Mouse (Mus musculus) C2C12 (cell line): ENCODE results near the gene Gm15448. TPM values are rescaled to one million over a fixed set of nuclear protein-coding genes. Genes with fewer than 3 reads are reported as not detected.
"Not testable (repeated sequence)": the region's sequence is repeated elsewhere in the genome, so short reads cannot be mapped to it uniquely, and the experiment has no call there.

ENCODE experiments used
- H3K27me3 ChIP-seq: one replicate; pipeline ENCODE4 v1.6.1; 2011; ENCODE audit not compliant: control insufficient read depth, insufficient read depth, insufficient read length
- H3K36me3 ChIP-seq: one replicate; pipeline ENCODE4 v1.6.1; 2011; ENCODE audit not compliant: control insufficient read depth, insufficient read depth
- H3K4me3 ChIP-seq: one replicate; pipeline ENCODE4 v1.5.1; 2011; ENCODE audit warnings: mild to moderate bottlenecking, control low read depth; ENCODE audit not compliant: poor library complexity, insufficient read depth, severe bottlenecking
- H3K79me2 ChIP-seq: one replicate; pipeline ENCODE4 v1.6.1; 2011; ENCODE audit not compliant: control insufficient read depth, insufficient read depth
- H3K79me3 ChIP-seq: one replicate; pipeline ENCODE4 v1.6.1; 2011; ENCODE audit warnings: low read depth, control low read depth
- H3ac ChIP-seq: one replicate; pipeline ENCODE3; 2011; ENCODE audit warnings: low read depth; ENCODE audit not compliant: control insufficient read depth, insufficient read length
- long read RNA-seq, 2 experiments: library from polyadenylated mRNA; unstranded; transcript quantifications; one replicate each; pipeline ENCODE4 v2.0.0; 2019 to 2020
- polyA plus RNA-seq: library from polyadenylated mRNA; unstranded; fragments of >200 nt; fragmentation: generic; extraction: Trizol; gene quantifications from one replicate; pipeline ENCODE4 v1.2.1, GENCODE M21; 2012; ENCODE audit warnings: missing spikeins

Gene Gm15448
- polyA plus RNA-seq, result not detected
- long read RNA-seq, experiment 1, result 0 reads
- long read RNA-seq, experiment 2, result 0 reads

DNA sequence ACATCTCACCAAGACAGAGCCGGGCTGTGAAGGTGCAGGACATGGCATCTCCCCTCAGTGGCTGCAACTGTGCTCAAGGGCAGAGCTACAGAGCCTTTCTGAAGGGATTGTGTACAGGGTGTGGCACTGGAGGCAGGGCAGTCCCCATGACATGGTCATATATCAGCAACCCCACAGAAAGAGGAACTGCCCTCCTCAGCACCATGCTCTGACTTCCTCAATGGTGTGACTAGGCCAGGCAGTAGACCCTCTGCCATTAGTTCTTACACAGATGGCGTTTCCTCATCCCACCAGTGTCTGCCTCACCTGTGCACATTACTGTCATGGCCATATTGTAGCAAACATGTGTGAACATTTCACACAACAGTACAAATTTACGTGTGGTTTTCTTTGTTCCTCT, at the start of gene Gm15448:
TSS of gene Gm15448 (minus strand) at position 89 of the 400 bp plus-strand sequence.
- not testable (repeated sequence) for H3K79me3 ChIP-seq, H3K36me3 ChIP-seq, H3K27me3 ChIP-seq, H3K79me2 ChIP-seq, H3ac ChIP-seq, H3K4me3 ChIP-seq

DNA sequence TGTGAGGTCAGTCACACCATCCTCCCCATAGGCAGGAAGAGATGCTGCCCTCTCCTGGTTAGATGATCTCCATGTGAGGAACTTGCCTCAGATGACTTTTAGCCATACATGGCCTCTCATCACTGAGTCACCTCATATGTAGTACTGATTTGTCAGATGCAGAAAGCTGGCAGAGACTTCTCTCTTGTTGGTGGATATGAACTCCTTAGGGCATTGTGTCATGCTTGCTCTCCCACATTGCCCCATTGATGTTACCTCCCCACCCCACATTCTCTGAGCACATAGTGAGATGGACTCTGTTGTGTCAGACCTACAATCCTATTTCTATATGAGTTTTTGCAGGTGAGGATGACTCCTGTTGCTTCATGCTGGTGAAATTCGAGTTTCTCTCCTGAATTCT, 49.5 kb upstream of the Gm15448 start:
- not testable (repeated sequence) for H3K79me2 ChIP-seq, H3K79me3 ChIP-seq, H3K27me3 ChIP-seq, H3K4me3 ChIP-seq, H3ac ChIP-seq, H3K36me3 ChIP-seq

DNA sequence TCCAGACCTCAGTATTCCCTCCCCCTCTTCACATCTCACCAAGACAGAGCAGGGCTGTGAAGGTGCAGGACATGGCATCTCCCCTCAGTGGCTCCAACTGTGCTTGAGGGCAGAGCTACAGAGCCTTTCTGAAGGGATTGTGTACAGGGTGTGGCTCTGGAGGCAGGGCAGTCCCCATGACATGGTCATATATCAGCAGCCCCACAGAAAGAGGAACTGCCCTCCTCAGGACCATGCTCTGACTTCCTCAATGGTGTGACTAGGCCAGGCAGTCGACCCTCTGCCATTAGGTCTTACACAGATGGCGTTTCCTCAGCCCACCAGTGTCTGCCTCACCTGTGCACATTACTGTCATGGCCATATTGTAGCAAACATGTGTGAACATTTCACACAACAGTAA, 19.5 kb upstream of the Gm15448 start, which contains the start of gene Pira2:
TSS of gene Pira2 (minus strand) at position 101 of the 400 bp plus-strand sequence.
- H3ac ChIP-seq, H3K27me3 ChIP-seq, H3K4me3 ChIP-seq, H3K79me3 ChIP-seq, H3K36me3 ChIP-seq, H3K79me2 ChIP-seq: not testable (repeated sequence)

DNA sequence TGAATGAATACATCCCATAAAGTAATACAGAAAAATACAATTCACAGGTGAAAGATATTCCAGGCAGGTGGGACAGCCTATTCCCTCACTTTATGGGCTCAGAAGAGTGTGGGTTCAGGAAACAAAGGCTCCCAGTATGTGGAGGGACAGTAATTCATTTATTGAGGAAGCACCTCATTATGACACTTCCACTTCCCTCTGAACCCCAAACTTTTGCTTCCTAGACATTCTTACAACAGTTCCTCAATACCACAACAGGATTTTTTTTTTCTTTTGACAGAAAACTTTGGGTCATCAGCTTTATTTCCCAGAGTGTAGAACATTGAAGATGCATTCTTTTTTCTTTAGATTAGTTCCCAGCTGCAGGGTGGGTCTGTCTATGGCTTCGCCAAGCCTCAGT, 12.4 kb upstream of the Gm15448 start:
- not testable (repeated sequence) for H3K27me3 ChIP-seq, H3ac ChIP-seq, H3K36me3 ChIP-seq, H3K4me3 ChIP-seq, H3K79me2 ChIP-seq, H3K79me3 ChIP-seq

DNA sequence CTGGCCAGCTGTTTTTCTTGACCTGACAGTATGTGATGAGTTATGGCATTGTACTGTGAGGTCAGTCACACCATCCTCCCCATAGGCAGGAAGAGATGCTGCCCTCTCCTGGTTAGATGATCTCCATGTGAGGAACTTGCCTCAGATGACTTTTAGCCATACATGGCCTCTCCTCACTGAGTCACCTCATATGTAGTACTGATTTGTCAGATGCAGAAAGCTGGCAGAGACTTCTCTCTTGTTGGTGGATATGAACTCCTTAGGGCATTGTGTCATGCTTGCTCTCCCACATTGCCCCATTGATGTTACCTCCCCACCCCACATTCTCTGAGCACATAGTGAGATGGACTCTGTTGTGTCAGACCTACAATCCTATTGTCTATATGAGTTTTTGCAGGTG, 5.1 kb upstream of the Gm15448 start:
- H3K79me3 ChIP-seq, H3ac ChIP-seq, H3K27me3 ChIP-seq, H3K36me3 ChIP-seq, H3K79me2 ChIP-seq, H3K4me3 ChIP-seq: not testable (repeated sequence)

DNA sequence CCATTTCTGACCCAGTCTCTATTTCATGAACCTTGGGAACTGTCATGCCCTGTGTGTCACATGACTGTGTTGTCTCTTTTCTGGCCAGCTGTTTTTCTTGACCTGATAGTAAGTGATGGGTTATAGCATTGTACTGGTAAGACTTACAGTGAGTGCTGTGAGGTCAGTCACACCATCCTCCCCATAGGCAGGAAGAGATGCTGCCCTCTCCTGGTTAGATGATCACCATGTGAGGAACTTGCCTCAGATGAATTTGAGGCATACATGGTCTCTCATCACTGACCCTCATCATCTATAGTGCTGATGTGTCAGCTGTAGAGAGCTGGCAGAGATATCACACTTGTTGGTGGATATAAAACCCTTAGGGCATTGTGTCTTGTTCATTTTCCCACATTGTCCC, 13.6 kb downstream of the Gm15448 start:
- H3K36me3 ChIP-seq, H3K79me3 ChIP-seq, H3ac ChIP-seq, H3K79me2 ChIP-seq, H3K4me3 ChIP-seq, H3K27me3 ChIP-seq: not testable (repeated sequence)

DNA sequence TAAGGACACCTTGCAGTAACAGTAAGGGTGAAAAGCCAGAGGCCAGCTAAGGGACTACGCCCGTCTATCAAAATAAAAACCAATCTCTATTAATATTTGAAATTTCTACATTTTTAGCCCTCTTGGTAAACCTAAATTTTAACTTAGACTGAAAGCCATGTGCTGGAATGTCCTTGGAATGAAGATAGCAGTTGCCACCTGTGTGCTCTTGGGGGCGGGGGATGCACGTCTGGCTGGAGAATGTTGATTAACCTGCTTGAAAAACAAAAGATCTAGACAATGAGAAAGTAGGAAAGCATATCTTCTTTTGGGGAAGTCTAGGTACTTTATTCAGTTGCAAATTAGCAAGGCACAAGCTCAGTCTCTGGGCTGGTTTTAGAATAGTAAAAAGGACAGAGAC, 22.6 kb downstream of the Gm15448 start:
- not testable (repeated sequence) for H3K79me2 ChIP-seq, H3K79me3 ChIP-seq, H3K36me3 ChIP-seq, H3ac ChIP-seq, H3K4me3 ChIP-seq, H3K27me3 ChIP-seq

DNA sequence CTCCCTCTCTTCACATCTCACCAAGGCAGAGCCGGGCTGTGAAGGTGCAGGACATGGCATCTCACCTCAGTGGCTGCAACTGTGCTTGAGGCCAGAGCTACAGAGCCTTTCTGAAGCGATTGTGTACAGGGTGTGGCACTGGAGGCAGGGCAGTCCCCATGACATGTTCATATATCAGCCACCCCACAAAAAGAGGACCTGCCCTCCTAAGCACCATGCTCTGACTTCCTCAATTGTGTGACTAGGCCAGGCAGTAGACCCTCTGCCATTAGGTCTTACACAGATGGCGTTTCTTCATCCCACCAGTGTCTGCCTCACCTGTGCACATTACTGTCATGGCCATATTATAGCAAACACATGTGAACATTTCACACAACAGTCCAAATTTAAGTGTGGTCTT, 25.5 kb downstream of the Gm15448 start:
- H3K36me3 ChIP-seq, H3K27me3 ChIP-seq: not testable (repeated sequence)

DNA sequence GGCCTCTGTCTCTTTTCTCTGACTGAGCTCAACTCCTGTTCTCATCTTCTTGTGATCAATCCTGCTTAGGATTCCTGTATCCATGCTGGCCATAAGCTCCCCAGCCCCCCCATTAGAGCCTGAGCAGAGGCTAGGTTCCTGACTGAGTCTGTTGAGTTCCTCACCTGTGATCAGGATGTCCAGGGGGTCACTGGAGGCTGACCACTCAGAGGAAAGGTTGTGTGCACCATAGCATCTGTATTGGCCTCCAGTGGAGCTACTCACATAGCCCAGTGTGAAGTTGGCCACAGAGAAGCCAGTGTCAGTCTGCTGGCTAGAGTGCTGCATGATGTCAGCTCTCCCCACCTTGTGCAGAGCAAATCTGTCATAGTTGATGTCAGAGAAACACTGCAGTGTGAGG, 29.2 kb downstream of the Gm15448 start:
- not testable (repeated sequence) for H3K36me3 ChIP-seq, H3K79me2 ChIP-seq, H3K27me3 ChIP-seq, H3K79me3 ChIP-seq, H3ac ChIP-seq, H3K4me3 ChIP-seq

More for the DNA sequence above, 25.5 kb downstream of the Gm15448 start:
- not testable (repeated sequence) for H3K79me2 ChIP-seq, H3ac ChIP-seq, H3K79me3 ChIP-seq, H3K4me3 ChIP-seq

Other genes with a start within 250 kb of the Gm15448 start
- 0.05 TPM for gene Oscar, start 209.5 kb downstream of the Gm15448 start, polyA plus RNA-seq
- 386 TPM for gene Ndufa3, start 208.3 kb downstream of the Gm15448 start, polyA plus RNA-seq
- 24.6 TPM for gene Tfpt, start 195.8 kb downstream of the Gm15448 start, polyA plus RNA-seq
- gene Prpf31, start 195.7 kb downstream of the Gm15448 start, polyA plus RNA-seq, result 102 TPM
- 87.1 TPM for gene Cnot3, start 180.4 kb downstream of the Gm15448 start, polyA plus RNA-seq
- 10.4 TPM for gene Leng1, start 159.8 kb downstream of the Gm15448 start, polyA plus RNA-seq
- gene Tmc4, start 148.1 kb downstream of the Gm15448 start, polyA plus RNA-seq, result 1.8 TPM
- gene Tsen34, start 132.8 kb downstream of the Gm15448 start, polyA plus RNA-seq, result 215 TPM
- gene Mboat7, start 132.2 kb downstream of the Gm15448 start, polyA plus RNA-seq, result 45.8 TPM
- 3,200 TPM for gene Rps9, start 121.7 kb downstream of the Gm15448 start, polyA plus RNA-seq
- gene Pirb, start 105.3 kb downstream of the Gm15448 start, polyA plus RNA-seq, result not detected
- not detected for gene Pira2, start 19.4 kb upstream of the Gm15448 start, polyA plus RNA-seq
- not detected for gene Gm14548, start 72.4 kb upstream of the Gm15448 start, polyA plus RNA-seq
- gene Lilra6, start 89.8 kb upstream of the Gm15448 start, polyA plus RNA-seq, result not detected
- gene Lair1, start 237.5 kb upstream of the Gm15448 start, polyA plus RNA-seq, result not detected